Mouse (Mus musculus) limb, embryonic 12.5 days (tissue): Measurements from ENCODE around the gene Olfr1079. TPM values are rescaled to one million over a fixed set of nuclear protein-coding genes. Genes with fewer than 3 reads are reported as not detected.
"Not testable (repeated sequence)": the region's sequence is repeated elsewhere in the genome, so short reads cannot be mapped to it uniquely, and the experiment has no call there.

Experiments used
- ATAC-seq: fragments of 200-750 bp; cut with Nextera tagmentation; 2 replicates; pipeline ENCODE4 v1.8.0; 2017; ENCODE audit warnings: low read depth, moderate TSS enrichment; ENCODE audit not compliant: insufficient number of reproducible peaks, insufficient read depth, low FRiP score, low TSS enrichment
- H3K27ac ChIP-seq: fragments of 300-500 bp; sonication (generic); 2 replicates; pipeline ENCODE4 v1.5.1; 2016; ENCODE audit warnings: mild to moderate bottlenecking, moderate library complexity
- H3K27me3 ChIP-seq: fragments of 300-500 bp; sonication (generic); 2 replicates; pipeline ENCODE4 v1.6.1; 2016; ENCODE audit warnings: mild to moderate bottlenecking, moderate library complexity
- H3K36me3 ChIP-seq: fragments of 300-500 bp; sonication (generic); 2 replicates; pipeline ENCODE4 v1.6.1; 2016; ENCODE audit warnings: mild to moderate bottlenecking, moderate library complexity
- H3K4me1 ChIP-seq: fragments of 300-500 bp; sonication (generic); replicated peaks from 2 replicates; pipeline ENCODE4 v1.6.1; 2016
- H3K4me2 ChIP-seq: fragments of 300-500 bp; sonication (generic); 2 replicates; pipeline ENCODE4 v1.6.1; 2016; ENCODE audit warnings: mild to moderate bottlenecking, moderate library complexity
- H3K4me3 ChIP-seq: fragments of 300-500 bp; sonication (generic); replicated peaks from 2 replicates; pipeline ENCODE4 v1.5.1; 2016; ENCODE audit warnings: mild to moderate bottlenecking
- H3K9ac ChIP-seq: fragments of 300-500 bp; sonication (generic); replicated peaks from 2 replicates; pipeline ENCODE4 v1.6.1; 2016; ENCODE audit warnings: mild to moderate bottlenecking, moderate library complexity
- H3K9me3 ChIP-seq: fragments of 300-500 bp; sonication (generic); 2 replicates; pipeline ENCODE4 v1.6.1; 2016; ENCODE audit warnings: mild to moderate bottlenecking, moderate library complexity
- WGBS: fragments of 180-500 bp; shearing (Covaris S2); methylation state at CpG from one replicate; pipeline ENCODE4 v1.1.7; 2016; 5-methylcytosine and 5-hydroxymethylcytosine counted together
- polyA plus RNA-seq: library from polyadenylated mRNA; unstranded; fragments of >200 nt; fragmentation: Nextera tagmentation; extraction: Ambion mirVana; gene quantifications from 2 replicates; pipeline ENCODE4 v1.2.1, GENCODE M21; 2016

The Olfr1079 gene
- polyA plus RNA-seq = not detected in 2 replicates

- Histone ChIP-seq H3K4me3 (no peak within 1 kb of the TSS), H3K4me1 (no peaks in the 10 kb centered on the region), H3K27me3 (no peaks in the 10 kb centered on the region), H3K27ac (no peak within 1 kb of the TSS), H3K9me3 (no peaks in the 10 kb centered on the region), H3K36me3 (no peaks in the 10 kb centered on the region), H3K4me2 (no peak within 1 kb of the TSS), H3K9ac (no peak within 1 kb of the TSS)
- 59% methylated on average over 1 of the region's 1 CpGs for WGBS
- ATAC-seq = no peak
Observed at GRCm38 (mm10) chr2:86542380-86542779, at the start of gene Olfr1079. Gene Olfr1079 (minus strand): TSS chr2:86542480.

GRCm38 (mm10) chr2:86558135-86558534 is 15.9 kb upstream of the Olfr1079 start, which contains the start of gene Olfr1080:
Gene Olfr1080 (minus strand): TSS chr2:86558235.
- not testable (repeated sequence) for H3K4me3 ChIP-seq, H3K9me3 ChIP-seq, H3K4me2 ChIP-seq, H3K9ac ChIP-seq, H3K27ac ChIP-seq, ATAC-seq, H3K36me3 ChIP-seq, H3K4me1 ChIP-seq, H3K27me3 ChIP-seq

GRCm38 (mm10) chr2:86530991-86531390 is 11.3 kb downstream of the Olfr1079 start:
- no peak overlapping the region for H3K4me3 ChIP-seq
- no peaks in the 10 kb centered on the region for H3K36me3 ChIP-seq
- no peaks in the 10 kb centered on the region for H3K9me3 ChIP-seq
- no peaks in the 10 kb centered on the region for H3K4me1 ChIP-seq
- no peak overlapping the region for H3K9ac ChIP-seq
- no peak for ATAC-seq
- no peak overlapping the region for H3K27ac ChIP-seq
- no peaks in the 10 kb centered on the region for H3K27me3 ChIP-seq
- no peak overlapping the region for H3K4me2 ChIP-seq
- WGBS = 72% methylated on average over 1 of the region's 1 CpGs

GRCm38 (mm10) chr2:86508161-86508560 is 34.1 kb downstream of the Olfr1079 start, which contains the start of gene Olfr1076:
Gene Olfr1076 (plus strand): TSS chr2:86508461.
- no peak for ATAC-seq
- no peaks in the 10 kb centered on the region for H3K27me3 ChIP-seq
- 75% methylated on average over 1 of the region's 1 CpGs for WGBS
- H3K27ac ChIP-seq = no peak within 1 kb of the TSS
- H3K36me3 ChIP-seq = no peaks in the 10 kb centered on the region
- no peaks in the 10 kb centered on the region for H3K4me1 ChIP-seq
- no peak within 1 kb of the TSS for H3K9ac ChIP-seq
- no peaks in the 10 kb centered on the region for H3K9me3 ChIP-seq
- no peak within 1 kb of the TSS for H3K4me2 ChIP-seq
- H3K4me3 ChIP-seq = no peak within 1 kb of the TSS

- H3K4me1 ChIP-seq = no peaks in the 10 kb centered on the region
- no peak within 1 kb of the TSS for H3K9ac ChIP-seq
- WGBS = 39% methylated on average over 1 of the region's 1 CpGs
- no peak within 1 kb of the TSS for H3K27ac ChIP-seq
- H3K4me2 ChIP-seq = no peak within 1 kb of the TSS
- no peak for ATAC-seq
- no peaks in the 10 kb centered on the region for H3K36me3 ChIP-seq
- H3K4me3 ChIP-seq = no peak within 1 kb of the TSS
- H3K9me3 ChIP-seq = no peaks in the 10 kb centered on the region
- H3K27me3 ChIP-seq = no peaks in the 10 kb centered on the region
Observed at GRCm38 (mm10) chr2:86487286-86487685, 55.0 kb downstream of the Olfr1079 start, which contains the start of gene Olfr228. Gene Olfr228 (minus strand): TSS chr2:86487386.

Other genes with a start within 250 kb of the Olfr1079 start
- not detected in 2 replicates for gene Olfr1053, start 227.2 kb downstream of the Olfr1079 start, polyA plus RNA-seq
- gene Olfr1054, start 207.0 kb downstream of the Olfr1079 start, polyA plus RNA-seq = not detected in 2 replicates
- not detected in 2 replicates for gene Olfr1055, start 192.2 kb downstream of the Olfr1079 start, polyA plus RNA-seq
- gene Olfr1056, start 180.0 kb downstream of the Olfr1079 start, polyA plus RNA-seq = not detected in 2 replicates
- not detected in 2 replicates for gene Olfr1057, start 164.1 kb downstream of the Olfr1079 start, polyA plus RNA-seq
- not detected in 2 replicates for gene Olfr1058, start 153.9 kb downstream of the Olfr1079 start, polyA plus RNA-seq
- not detected in 2 replicates for gene Olfr1061, start 128.4 kb downstream of the Olfr1079 start, polyA plus RNA-seq
- gene Olfr1062, start 115.7 kb downstream of the Olfr1079 start, polyA plus RNA-seq = not detected in 2 replicates
- not detected in 2 replicates for gene Olfr1065, start 91.9 kb downstream of the Olfr1079 start, polyA plus RNA-seq
- not detected in 2 replicates for gene Olfr1066, start 86.2 kb downstream of the Olfr1079 start, polyA plus RNA-seq
- gene Olfr228, start 55.1 kb downstream of the Olfr1079 start, polyA plus RNA-seq = not detected in 2 replicates
- not detected in 2 replicates for gene Olfr1076, start 34.0 kb downstream of the Olfr1079 start, polyA plus RNA-seq
- gene Olfr1080, start 15.8 kb upstream of the Olfr1079 start, polyA plus RNA-seq = not detected in 2 replicates
- not detected in 2 replicates for gene Olfr1082, start 56.5 kb upstream of the Olfr1079 start, polyA plus RNA-seq
- gene Olfr1084, start 97.2 kb upstream of the Olfr1079 start, polyA plus RNA-seq = not detected in 2 replicates
- gene Olfr1085, start 119.5 kb upstream of the Olfr1079 start, polyA plus RNA-seq = not detected in 2 replicates
- not detected in 2 replicates for gene Olfr1086, start 137.6 kb upstream of the Olfr1079 start, polyA plus RNA-seq
- gene Olfr1087, start 155.9 kb upstream of the Olfr1079 start, polyA plus RNA-seq = not detected in 2 replicates
- not detected in 2 replicates for gene Olfr1089, start 191.2 kb upstream of the Olfr1079 start, polyA plus RNA-seq
- gene Olfr1090, start 216.5 kb upstream of the Olfr1079 start, polyA plus RNA-seq = not detected in 2 replicates
- gene Olfr1093, start 240.0 kb upstream of the Olfr1079 start, polyA plus RNA-seq = not detected in 2 replicates